Mouse (Mus musculus) kidney, adult 2 months (tissue): ENCODE data around the gene Galnt6.

Source experiments
- CTCF ChIP-seq: fragments of 200-500 bp; conservative IDR thresholded peaks from 2 replicates; pipeline ENCODE4 v1.5.1; 2011; ENCODE audit warnings: low read depth, mild to moderate bottlenecking, control low read depth, low read length, moderate library complexity, mixed read lengths; ENCODE audit not compliant: insufficient read depth, insufficient read length
- POLR2A ChIP-seq: fragments of 200-500 bp; IDR thresholded peaks from one replicate; pipeline ENCODE4 v1.6.1; 2011; ENCODE audit warnings: low read depth, low read length, control low read depth

GRCm38 (mm10) chr15:100691990-100692389, 37.2 kb downstream of the Galnt6 start:
- TF ChIP-seq CTCF (no peak), POLR2A (no peak)
